Mouse (Mus musculus) liver, postnatal 0 days (tissue): ENCODE measurements around the gene Lmo3. TPM values are rescaled to one million over a fixed set of nuclear protein-coding genes. Genes with fewer than 3 reads are reported as not detected.

ENCODE experiments used
- ATAC-seq: fragments of 200-750 bp; cut with Nextera tagmentation; 2 replicates; pipeline ENCODE4 v1.8.0; 2017; ENCODE audit warnings: mild to moderate bottlenecking, moderate library complexity
- DNase-seq: peaks from one replicate; pipeline ENCODE4 v3.0.0-alpha.2; 2016
- H3K27ac ChIP-seq: fragments of 300-500 bp; sonication (generic); 2 replicates; pipeline ENCODE4 v1.5.1; 2014; ENCODE audit warnings: antibody characterized with exemption, moderate library complexity, mild to moderate bottlenecking, low read depth
- H3K27me3 ChIP-seq: fragments of 300-500 bp; sonication (generic); 2 replicates; pipeline ENCODE4 v1.6.1; 2014; ENCODE audit warnings: low read length, control low read depth, mixed read lengths; ENCODE audit not compliant: insufficient read depth
- H3K36me3 ChIP-seq: fragments of 300-500 bp; sonication (generic); replicated peaks from 2 replicates; pipeline ENCODE4 v1.6.1; 2014; ENCODE audit warnings: mild to moderate bottlenecking, control low read depth, low read length, moderate library complexity, mixed read lengths; ENCODE audit not compliant: insufficient read depth
- H3K4me1 ChIP-seq: fragments of 300-500 bp; sonication (generic); 2 replicates; pipeline ENCODE4 v1.6.1; 2014; ENCODE audit warnings: antibody characterized with exemption, mild to moderate bottlenecking, control low read depth; ENCODE audit not compliant: insufficient read depth
- H3K4me2 ChIP-seq: fragments of 300-500 bp; sonication (generic); 2 replicates; pipeline ENCODE4 v1.6.1; 2014; ENCODE audit warnings: low read depth, mild to moderate bottlenecking, low read length, moderate library complexity, mixed read lengths
- H3K4me3 ChIP-seq: fragments of 300-500 bp; sonication (generic); 2 replicates; pipeline ENCODE4 v1.5.1; 2014; ENCODE audit warnings: low read depth, low read length
- H3K9ac ChIP-seq: fragments of 300-500 bp; sonication (generic); replicated peaks from 2 replicates; pipeline ENCODE4 v1.6.1; 2014; ENCODE audit warnings: mild to moderate bottlenecking, moderate library complexity
- H3K9me3 ChIP-seq: fragments of 300-500 bp; sonication (generic); 2 replicates; pipeline ENCODE4 v1.6.1; 2016; ENCODE audit warnings: mild to moderate bottlenecking, control low read depth, low read length, mixed read lengths
- CTCF ChIP-seq: sonication (generic); IDR thresholded peaks from 2 replicates; pipeline ENCODE4 v1.5.1; 2016; ENCODE audit warnings: antibody characterized with exemption, low read depth
- EP300 ChIP-seq: IDR thresholded peaks from 2 replicates; pipeline ENCODE4 v1.6.1; 2016; ENCODE audit warnings: antibody characterized with exemption, low read depth, mild to moderate bottlenecking
- WGBS: fragments of 180-500 bp; shearing (Covaris S2); extraction: QIAGEN DNeasy Blood & Tissue Kit; methylation state at CpG from one replicate; pipeline ENCODE4 v1.1.7; 2014; ENCODE audit not compliant: insufficient replicate concordance; 5-methylcytosine and 5-hydroxymethylcytosine counted together
- polyA plus RNA-seq: library from polyadenylated mRNA; unstranded; fragments of >200 nt; fragmentation: Nextera tagmentation; extraction: Ambion mirVana; gene quantifications from 2 replicates; pipeline ENCODE4 v1.2.1, GENCODE M21; 2015

Lmo3 gene
- polyA plus RNA-seq, 1 experiment from 2014 or later: not detected

GRCm38 (mm10) chr6:138420536-138420891 lies 161.3 kb downstream of the Lmo3 start:
- H3K9me3 ChIP-seq: no peaks in the 10 kb centered on the region
- no peak overlapping the region for H3K4me2 ChIP-seq
- WGBS: 5% methylated on average over 3 of the region's 3 CpGs
- no peak for ATAC-seq
- no peaks in the 10 kb centered on the region for H3K4me1 ChIP-seq
- H3K4me3 ChIP-seq: no peak overlapping the region
- no peaks in the 10 kb centered on the region for H3K36me3 ChIP-seq
- TF ChIP-seq CTCF (no peak), EP300 (no peak)
- DNase-seq: no peak
- H3K9ac ChIP-seq: no peak overlapping the region
- H3K27me3 ChIP-seq: peaks cover 16% of the 10 kb centered on the region; the same call in 1 of the 2 replicates
- H3K27ac ChIP-seq: no peak overlapping the region

- WGBS: 64% methylated on average over 8 of the region's 8 CpGs
- H3K4me1 ChIP-seq: no peaks in the 10 kb centered on the region
- no peak overlapping the region for H3K4me3 ChIP-seq
- H3K36me3 ChIP-seq: no peaks in the 10 kb centered on the region
- DNase-seq (no peak), ATAC-seq (no peak)
- no peaks in the 10 kb centered on the region for H3K9me3 ChIP-seq
- peaks cover 15% of the 10 kb centered on the region; the same call in 1 of the 2 replicates for H3K27me3 ChIP-seq
- H3K4me2 ChIP-seq: no peak overlapping the region
- no peak overlapping the region for H3K9ac ChIP-seq
- TF ChIP-seq EP300: no peak
- no peak for TF ChIP-seq CTCF
- H3K27ac ChIP-seq: no peak overlapping the region
Measured at GRCm38 (mm10) chr6:138419871-138420535, 161.8 kb downstream of the Lmo3 start.

DNA sequence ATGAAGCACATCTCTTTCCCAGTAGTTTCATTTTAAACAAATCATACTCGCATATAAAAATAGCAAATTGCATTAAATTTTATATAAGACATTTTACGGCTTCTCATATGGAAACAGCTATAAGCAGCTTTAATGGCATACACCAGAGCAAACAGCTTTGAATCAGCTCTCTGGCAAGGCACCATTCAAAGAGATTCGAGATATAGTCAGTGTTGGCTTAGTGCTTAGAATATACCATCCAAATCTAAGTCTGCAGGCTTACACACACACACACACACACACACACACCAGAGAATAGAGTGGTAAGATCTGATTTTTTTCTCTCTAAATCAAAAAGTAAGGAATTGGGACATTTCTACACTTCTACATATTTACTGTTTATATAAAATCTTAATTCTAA lies 169.7 kb downstream of the Lmo3 start:
- H3K4me1 ChIP-seq: no peaks in the 10 kb centered on the region
- DNase-seq (no peak), ATAC-seq (no peak)
- H3K4me2 ChIP-seq: no peak overlapping the region
- no peaks in the 10 kb centered on the region for H3K9me3 ChIP-seq
- H3K9ac ChIP-seq: no peak overlapping the region
- H3K27me3 ChIP-seq: no peaks in the 10 kb centered on the region
- H3K27ac ChIP-seq: no peak overlapping the region
- H3K4me3 ChIP-seq: no peak overlapping the region
- no peaks in the 10 kb centered on the region for H3K36me3 ChIP-seq
- WGBS: 73% methylated on average over 3 of the region's 3 CpGs
- TF ChIP-seq EP300: no peak
- TF ChIP-seq CTCF: no peak

DNA sequence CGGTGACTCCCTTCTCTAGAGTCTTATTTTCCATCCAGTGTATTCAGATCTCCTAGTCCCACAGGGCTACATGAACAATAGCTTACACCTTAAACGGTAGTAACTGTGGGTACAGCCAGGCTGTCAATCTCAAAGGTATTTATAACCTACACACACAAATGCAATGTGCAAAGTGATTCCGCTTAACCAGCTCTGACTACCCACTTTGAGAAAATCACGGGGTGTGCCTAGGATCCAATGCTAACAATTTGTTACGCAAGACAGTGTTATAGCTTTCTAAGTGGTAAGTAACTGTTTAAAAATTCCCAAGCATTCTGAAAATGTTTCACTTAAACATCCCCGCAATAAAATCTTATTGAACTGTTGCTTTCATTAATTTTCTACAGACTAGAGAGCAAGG lies 179.7 kb downstream of the Lmo3 start:
- TF ChIP-seq CTCF (no peak), EP300 (no peak)
- Histone ChIP-seq H3K4me1 (no peaks in the 10 kb centered on the region), H3K27ac (no peak overlapping the region), H3K4me3 (no peak overlapping the region), H3K27me3 (no peaks in the 10 kb centered on the region), H3K36me3 (no peaks in the 10 kb centered on the region), H3K9ac (no peak overlapping the region), H3K9me3 (no peaks in the 10 kb centered on the region), H3K4me2 (no peak overlapping the region)
- DNase-seq (no peak), ATAC-seq (no peak)
- 69% methylated on average over 6 of the region's 6 CpGs for WGBS

DNA sequence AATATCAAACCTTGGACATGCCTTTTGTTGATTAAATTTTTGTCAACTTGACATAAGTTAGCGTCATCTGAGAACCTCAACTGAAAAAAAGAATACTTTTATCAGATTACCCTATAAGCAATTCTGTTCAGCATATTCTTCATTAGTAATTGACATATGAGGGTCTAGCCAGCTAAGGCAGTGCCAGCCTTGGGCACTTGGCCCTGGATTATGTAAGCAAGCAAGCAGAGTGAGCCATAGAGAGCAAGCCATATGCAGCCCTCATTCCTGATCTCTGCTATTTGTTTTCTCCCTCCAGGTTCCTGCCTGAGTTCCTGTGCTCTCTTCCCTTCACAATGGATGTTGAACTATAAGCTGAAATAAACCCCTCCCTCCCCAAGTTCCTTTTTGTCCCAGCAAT lies 182.9 kb downstream of the Lmo3 start:
- no peaks in the 10 kb centered on the region for H3K27me3 ChIP-seq
- H3K4me2 ChIP-seq: no peak overlapping the region
- no peaks in the 10 kb centered on the region for H3K9me3 ChIP-seq
- TF ChIP-seq EP300: no peak
- no peak for TF ChIP-seq CTCF
- DNase-seq (no peak), ATAC-seq (no peak)
- H3K27ac ChIP-seq: no peak overlapping the region
- no peaks in the 10 kb centered on the region for H3K4me1 ChIP-seq
- H3K9ac ChIP-seq: no peak overlapping the region
- WGBS: 80% methylated on average over 1 of the region's 1 CpGs
- H3K36me3 ChIP-seq: no peaks in the 10 kb centered on the region
- no peak overlapping the region for H3K4me3 ChIP-seq

DNA sequence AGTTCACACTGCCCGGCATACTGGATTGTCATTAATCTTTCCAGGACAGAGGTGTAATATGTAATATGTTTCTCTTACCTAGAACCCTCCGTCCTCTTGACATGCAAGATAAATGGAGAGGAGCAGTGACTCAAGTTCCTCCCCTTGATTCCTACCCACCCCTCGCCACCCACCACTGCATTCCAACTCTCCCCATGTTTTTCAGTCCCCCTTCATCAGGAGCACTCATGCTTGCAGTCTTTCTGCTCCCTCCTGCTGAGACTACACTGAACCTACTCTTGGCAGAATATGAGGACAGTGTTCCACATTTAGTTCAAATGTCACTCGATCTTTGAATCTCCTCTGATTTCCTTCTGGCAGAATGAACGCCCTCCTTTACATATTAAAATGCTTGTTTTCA lies 190.7 kb downstream of the Lmo3 start:
- WGBS: 66% methylated on average over 5 of the region's 5 CpGs
- Histone ChIP-seq H3K27me3 (no peaks in the 10 kb centered on the region), H3K4me3 (no peak overlapping the region), H3K27ac (no peak overlapping the region), H3K4me1 (no peaks in the 10 kb centered on the region), H3K36me3 (no peaks in the 10 kb centered on the region), H3K9me3 (no peaks in the 10 kb centered on the region), H3K9ac (no peak overlapping the region), H3K4me2 (no peak overlapping the region)
- DNase-seq: no peak
- ATAC-seq: no peak
- TF ChIP-seq EP300 (no peak), CTCF (no peak)
